In the genomic region with DNA sequence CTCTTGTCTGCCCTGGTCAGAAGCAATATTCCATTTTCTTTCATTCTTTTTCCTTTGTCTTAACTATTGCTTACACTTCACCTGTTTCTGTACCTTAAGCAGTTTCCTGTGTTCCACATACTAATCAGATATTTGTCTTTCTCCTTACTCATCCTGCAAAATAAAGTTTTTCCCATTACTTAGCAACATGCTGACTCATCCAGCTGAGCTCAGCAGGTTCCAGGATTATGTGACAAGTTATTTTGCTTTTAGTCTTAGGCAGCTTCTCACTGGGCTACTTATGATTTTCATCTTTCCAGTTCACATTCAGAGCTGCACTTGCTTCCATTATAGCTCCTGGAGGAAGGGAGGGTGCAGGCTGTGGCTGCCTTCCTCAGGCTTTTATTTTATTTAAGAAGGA, we compare ENCODE assay signal across 17 mouse cellular contexts. TPM values are rescaled to one million over a fixed set of nuclear protein-coding genes. Genes with fewer than 3 reads are reported as not detected.
DNase-seq lines count a peak whose midpoint lies in the region; TF ChIP-seq lines count a peak whose summit lies in the region.
"Had no signal": no experiment of that assay in that cellular context is flagged by ENCODE, and none has a peak within 500 bp of the region (broad histone marks: within the 10 kb centered on the region; RNA-seq: fewer than 3 reads in every experiment).

No protein-coding gene starts in this region.

- H3K4me3 ChIP-seq in layer of hippocampus, adult 2 months, result no peak overlapping the region
- H3K4me3 ChIP-seq: embryonic facial prominence, embryonic 10.5 days; forebrain, embryonic 13.5 days; heart, embryonic 13.5 days; hindbrain, embryonic 15.5 days had no signal

- peak; percentile 34 to 40 for DNase-seq in adrenal gland, postnatal 36 days
- no peak for DNase-seq in adrenal gland, postnatal 10 days
- no peak for DNase-seq in layer of hippocampus, adult 2 months (ENCODE audit: low spot score in 2 of 2)
- no peak for DNase-seq in layer of hippocampus, adult 8-10 months (ENCODE audit: low spot score in 2 of 2)
- peak; percentile 55 for DNase-seq in Muller cell, postnatal 12 days (ENCODE audit: inconsistent ontology term)
- DNase-seq in retina, postnatal 1 day, result no peak
- DNase-seq in embryo, embryonic 11 days, result no peak
- DNase-seq: adrenal gland, postnatal 25 days; cerebellum, adult 11 months; cerebellum, adult 9-10 months; forebrain, postnatal 0 days; gastrocnemius, postnatal 10 days; heart, postnatal 36 days had no signal

- peak overlapping the region; percentile 29; the same call in 1 of the 2 replicates for H3K27ac ChIP-seq in layer of hippocampus, adult 2 months
- H3K27ac ChIP-seq: embryonic facial prominence, embryonic 10.5 days; forebrain, embryonic 13.5 days; heart, embryonic 13.5 days; hindbrain, embryonic 15.5 days had no signal

- no peak for TF ChIP-seq CTCF in layer of hippocampus, adult 2 months (conservative IDR thresholded peaks at IDR 0.05)

RNA-seq across cellular contexts. Expression of gene Smarcc1, which starts 52.9 kb away (rescaled TPM):
- total RNA-seq in adrenal gland, postnatal 36 days (2021), result 10 to 100 TPM; 48.3 to 59.4 TPM
- 10 to 100 TPM; 47.2 to 59.9 TPM for total RNA-seq in adrenal gland, postnatal 10 days (2021)
- total RNA-seq in layer of hippocampus, adult 2 months (2021), result 10 to 100 TPM; 59.7 to 60.3 TPM
- 10 to 100 TPM; 50.9 to 70.5 (median 62.2) TPM for total RNA-seq in layer of hippocampus, adult 8-10 months (2022)

RNA-seq across cellular contexts. Expression of gene Dhx30, which starts 53.0 kb away (rescaled TPM):
- total RNA-seq in adrenal gland, postnatal 36 days (2021), result 100 to 1,000 TPM in 1 of 2 experiments, 10 to 100 TPM in 1; 99.2 to 103 TPM
- total RNA-seq in adrenal gland, postnatal 10 days (2021), result 10 to 100 TPM; 90.2 to 91.3 TPM
- total RNA-seq in layer of hippocampus, adult 2 months (2021), result 100 to 1,000 TPM; 158 to 163 TPM
- total RNA-seq in layer of hippocampus, adult 8-10 months (2022), result 100 to 1,000 TPM; 156 to 177 (median 173) TPM

Comparison
In these comparisons a context has a peak if more than half of its experiments do, and no peak if none do; other contexts are left out.
1. DNase-seq: peak in adrenal gland, postnatal 36 days (2 of 2) and Muller cell, postnatal 12 days (single experiment); none in adrenal gland, postnatal 10 days (single experiment), layer of hippocampus, adult 2 months (0 of 2), layer of hippocampus, adult 8-10 months (0 of 2), retina, postnatal 1 day (single experiment) and embryo, embryonic 11 days (single experiment).